Mouse (Mus musculus): Measurements from ENCODE around the gene Trim63. TPM values are rescaled to one million over a fixed set of nuclear protein-coding genes. Genes with fewer than 3 reads are reported as not detected.

Gene Trim63
- total RNA-seq, 2 experiments from 2014 or later: 0.30 to 0.35 TPM

DNA sequence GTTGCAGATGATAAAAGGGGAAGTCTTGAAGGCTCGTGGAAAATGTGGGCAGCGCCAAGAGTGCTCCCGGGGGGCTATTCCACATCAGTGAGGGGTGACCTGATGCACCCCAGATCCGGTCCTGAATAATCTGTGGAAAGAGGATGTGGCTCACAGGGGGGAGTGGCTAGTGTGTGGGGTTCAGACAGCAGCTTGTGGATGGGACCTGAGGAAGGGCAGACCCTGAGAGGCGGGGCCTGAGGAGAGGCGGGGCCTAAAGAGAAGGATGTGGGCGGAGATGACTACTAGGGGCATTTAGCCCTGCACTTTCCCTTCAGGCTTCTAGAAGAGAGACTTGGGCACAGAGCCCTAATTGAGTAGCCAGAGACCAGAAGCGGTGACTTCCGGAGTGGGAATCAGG lies 47.7 kb downstream of the Trim63 start:
- DNase-seq (ENCODE audit: low spot score in 2 of 2): no peak

DNA sequence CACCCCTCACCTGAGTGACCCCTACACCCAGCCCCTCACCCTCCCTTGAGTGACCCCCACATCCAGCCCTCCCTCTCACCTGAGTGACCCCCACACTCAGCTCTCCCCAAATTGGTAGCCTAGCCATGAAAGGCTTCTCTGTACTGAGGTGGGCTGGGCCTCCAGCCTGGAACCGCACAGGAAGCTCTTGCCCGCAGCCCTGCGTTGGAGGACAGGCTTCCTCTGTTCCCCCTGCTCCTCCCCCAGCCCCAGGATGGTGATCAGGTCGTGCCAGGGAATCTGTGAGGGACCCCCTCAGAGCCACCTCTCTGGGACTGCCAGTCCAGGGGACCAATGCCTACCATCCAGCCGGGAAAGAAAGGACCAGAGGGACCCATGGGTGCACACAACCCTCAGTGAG lies 50.4 kb downstream of the Trim63 start:
- DNase-seq (ENCODE audit: low spot score in 2 of 2): no peak

DNA sequence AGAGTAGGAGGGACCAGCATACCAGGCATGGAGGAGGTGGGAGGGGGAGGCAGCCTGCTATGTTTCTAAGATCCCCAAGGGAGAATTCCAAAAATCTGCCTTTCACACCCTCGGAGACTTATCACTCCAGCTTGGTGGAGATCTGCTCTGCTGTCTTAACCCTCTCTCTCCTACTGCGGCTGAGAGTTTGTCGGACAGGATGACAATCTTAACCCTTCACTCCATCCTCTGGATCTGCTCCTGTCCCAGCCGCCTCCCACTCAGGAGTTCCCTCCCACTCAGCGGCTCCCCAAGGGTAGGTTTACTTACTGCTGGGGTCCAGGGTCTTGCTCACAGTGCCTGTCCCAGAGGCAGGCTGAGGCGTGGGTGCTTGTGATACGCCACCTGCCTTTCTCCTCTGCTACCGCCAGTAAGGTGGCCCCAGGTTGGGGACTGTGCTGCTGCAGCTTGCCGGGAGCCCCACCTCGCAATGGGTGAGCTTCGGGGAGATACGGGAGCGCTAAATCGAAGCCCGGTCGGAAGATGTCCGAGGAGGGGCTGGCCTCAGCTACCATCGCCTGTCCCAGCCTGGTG lies 55.8 kb downstream of the Trim63 start:
- DNase-seq (ENCODE audit: low spot score in 2 of 2): peak; percentile 70 to 77

GRCm38 (mm10) chr4:134371316-134371855 lies 56.5 kb downstream of the Trim63 start:
- peak in 1 of 2 experiments; percentile 42 for DNase-seq (ENCODE audit: low spot score in 2 of 2)

GRCm38 (mm10) chr4:134372294-134372747 lies 57.4 kb downstream of the Trim63 start:
- peak; percentile 84 to 87 for DNase-seq (ENCODE audit: low spot score in 2 of 2)

GRCm38 (mm10) chr4:134373295-134373694 lies 58.4 kb downstream of the Trim63 start:
- DNase-seq (ENCODE audit: low spot score in 2 of 2): no peak

- DNase-seq (ENCODE audit: low spot score in 2 of 2): no peak
Measured at GRCm38 (mm10) chr4:134374306-134374705, 59.4 kb downstream of the Trim63 start.

DNA sequence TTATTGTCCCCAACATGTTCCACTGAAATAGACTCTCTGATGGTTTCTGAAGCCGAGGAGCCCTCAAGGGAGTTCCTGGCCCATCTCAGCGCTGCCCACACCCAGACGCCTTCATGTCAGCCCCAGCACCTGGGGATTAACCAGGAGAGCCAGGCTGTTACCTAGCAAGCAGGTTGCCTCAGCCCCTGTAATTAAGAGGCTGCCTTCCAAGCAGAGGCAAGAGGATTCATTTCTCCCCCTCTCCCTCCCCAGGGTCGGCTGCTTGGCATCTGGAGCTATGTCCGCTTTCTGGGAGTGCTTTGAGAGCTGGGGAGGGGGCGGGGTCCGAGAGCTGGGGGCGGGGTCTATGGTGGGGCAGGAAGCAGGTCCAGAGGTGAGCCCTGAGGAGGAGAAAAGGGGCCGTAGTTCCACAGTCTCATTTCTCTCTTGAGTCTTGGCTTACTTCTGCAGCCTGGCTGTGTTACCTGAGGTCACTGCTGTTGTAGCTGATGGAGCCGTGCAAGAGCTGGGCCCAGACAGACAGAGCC lies 63.2 kb downstream of the Trim63 start:
- DNase-seq (ENCODE audit: low spot score in 2 of 2): no peak

Other genes with a start within 250 kb of the Trim63 start
- gene Cd52, start 220.0 kb upstream of the Trim63 start, total RNA-seq (2021): 1 to 10 TPM; 2.7 to 4.1 TPM
- gene Ubxn11, start 212.6 kb upstream of the Trim63 start, total RNA-seq (2021): 10 to 100 TPM; 31.7 to 38.4 TPM
- gene Sh3bgrl3, start 186.3 kb upstream of the Trim63 start, total RNA-seq (2021): 100 to 1,000 TPM; 200 to 222 TPM
- gene Cep85, start 128.0 kb upstream of the Trim63 start, total RNA-seq (2021): 10 to 100 TPM; 17.1 to 17.6 TPM
- gene Gm7534, start 112.1 kb upstream of the Trim63 start, total RNA-seq (2021): not detected
- gene Catsper4, start 87.7 kb upstream of the Trim63 start, total RNA-seq (2021): not detected
- under 1 TPM; 0.54 to 0.81 TPM for gene Cnksr1, start 76.7 kb upstream of the Trim63 start, total RNA-seq (2021)
- not detected for gene E130218I03Rik, start 71.5 kb upstream of the Trim63 start, total RNA-seq (2021)
- gene Zfp593, start 69.5 kb upstream of the Trim63 start, total RNA-seq (2021): 10 to 100 TPM; 11.6 to 12.2 TPM
- gene Gm30191, start 68.2 kb upstream of the Trim63 start, total RNA-seq (2021): not detected
- gene Grrp1, start 61.0 kb upstream of the Trim63 start, total RNA-seq (2021): 1 to 10 TPM; 2.2 to 3.8 TPM
- 10 to 100 TPM; 18.7 to 24.4 TPM for gene Pdik1l, start 27.2 kb upstream of the Trim63 start, total RNA-seq (2021)
- gene Slc30a2, start 28.1 kb downstream of the Trim63 start, total RNA-seq (2021): under 1 TPM in 1 of 2 experiments, not detected in 1; 0.40 TPM
- gene Extl1, start 68.7 kb downstream of the Trim63 start, total RNA-seq (2021): 10 to 100 TPM; 44.0 to 45.4 TPM
- gene Pafah2, start 81.2 kb downstream of the Trim63 start, total RNA-seq (2021): 1 to 10 TPM; 4.8 to 7.4 TPM
- gene Stmn1, start 153.2 kb downstream of the Trim63 start, total RNA-seq (2021): 1,000 to 10,000 TPM; 1,034 to 1,073 TPM
- gene Paqr7, start 181.6 kb downstream of the Trim63 start, total RNA-seq (2021): 10 to 100 TPM; 63.5 to 70.1 TPM
- under 1 TPM in 1 of 2 experiments, not detected in 1; 0.54 TPM for gene Aunip, start 195.9 kb downstream of the Trim63 start, total RNA-seq (2021)
- gene Mtfr1l, start 220.3 kb downstream of the Trim63 start, total RNA-seq (2021): 10 to 100 TPM; 65.3 to 66.0 TPM
- gene Selenon, start 237.0 kb downstream of the Trim63 start, total RNA-seq (2021): 10 to 100 TPM; 23.1 to 25.7 TPM

All from left cerebral cortex, adult 18-20 months (tissue).